Mouse (Mus musculus): Measurements from ENCODE around the gene Acsm5. TPM values are rescaled to one million over a fixed set of nuclear protein-coding genes. Genes with fewer than 3 reads are reported as not detected.
"Not testable (repeated sequence)": the region's sequence is repeated elsewhere in the genome, so short reads cannot be mapped to it uniquely, and the experiment has no call there.

Acsm5 gene
- polyA plus RNA-seq, 1 experiment from 2014 or later = not detected

DNA sequence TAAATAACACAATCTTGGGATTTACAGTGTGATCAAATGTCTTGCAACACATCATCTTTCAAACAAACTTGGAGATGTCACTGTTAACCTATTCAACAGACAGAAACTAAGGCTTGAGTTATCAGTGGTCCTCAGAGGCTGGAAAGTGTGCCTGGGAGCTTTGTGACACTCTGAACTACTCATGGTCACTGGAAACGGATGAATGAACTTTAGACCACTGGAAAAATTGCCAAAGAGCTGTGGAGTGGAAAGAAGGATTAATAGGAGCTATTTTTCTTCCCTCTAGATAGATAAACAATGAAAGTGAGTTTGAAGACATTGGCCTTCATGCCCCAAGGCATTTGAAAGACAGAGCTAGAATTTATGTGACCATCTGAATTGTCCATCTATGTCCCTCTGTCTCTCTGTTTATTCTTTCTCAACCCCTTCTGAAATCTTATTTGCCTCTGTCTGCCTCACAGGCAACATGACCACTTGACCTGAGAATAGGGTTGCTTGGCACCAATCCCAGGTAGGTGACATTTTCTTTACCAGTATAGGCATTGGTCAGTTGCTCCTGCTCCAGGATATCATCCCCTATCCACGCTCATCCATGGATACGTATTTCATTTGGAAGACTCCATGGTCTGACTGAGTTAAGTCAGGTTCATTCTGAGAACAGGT is 40.7 kb downstream of the Acsm5 start:
- Histone ChIP-seq H3K4me2 (replicated peaks) (no peak overlapping the region), H3K27ac (no peak overlapping the region), H3K27me3 (no peaks in the 10 kb centered on the region), H3K9ac (no peak overlapping the region), H3K36me3 (no peaks in the 10 kb centered on the region), H3K9me3 (no peaks in the 10 kb centered on the region), H3K4me1 (no peaks in the 10 kb centered on the region), H3K4me3 (no peak overlapping the region)
- ATAC-seq (ENCODE audit: low FRiP score, low read depth) = no peak
- 84% methylated on average over 3 of the region's 3 CpGs for WGBS

DNA sequence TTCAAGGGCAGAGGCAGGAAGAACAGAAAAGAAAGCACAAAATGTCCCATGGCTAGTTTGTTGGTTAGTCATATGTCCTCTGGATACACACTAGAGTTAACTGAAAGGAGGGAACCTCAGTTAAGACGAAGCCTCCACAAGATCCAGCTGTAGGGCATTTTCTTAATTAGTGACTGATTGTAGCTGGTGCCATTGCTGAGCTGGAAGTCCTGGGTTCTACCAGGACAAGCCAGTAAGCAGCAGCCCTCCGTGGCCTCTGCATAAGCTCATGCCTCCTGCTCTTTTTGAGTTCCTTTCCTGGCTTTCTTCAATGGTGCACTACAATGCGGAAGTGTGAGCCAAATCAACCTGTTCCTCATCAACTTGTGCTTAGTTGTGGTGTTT is 41.2 kb downstream of the Acsm5 start:
- no peak overlapping the region for H3K27ac ChIP-seq
- H3K4me3 ChIP-seq = no peak overlapping the region
- H3K36me3 ChIP-seq = no peaks in the 10 kb centered on the region
- ATAC-seq (ENCODE audit: low FRiP score, low read depth) = no peak
- H3K4me1 ChIP-seq = no peaks in the 10 kb centered on the region
- H3K9ac ChIP-seq = no peak overlapping the region
- H3K27me3 ChIP-seq = no peaks in the 10 kb centered on the region
- no peak overlapping the region for H3K4me2 ChIP-seq (replicated peaks)
- 74% methylated on average over 3 of the region's 3 CpGs for WGBS
- no peaks in the 10 kb centered on the region for H3K9me3 ChIP-seq

DNA sequence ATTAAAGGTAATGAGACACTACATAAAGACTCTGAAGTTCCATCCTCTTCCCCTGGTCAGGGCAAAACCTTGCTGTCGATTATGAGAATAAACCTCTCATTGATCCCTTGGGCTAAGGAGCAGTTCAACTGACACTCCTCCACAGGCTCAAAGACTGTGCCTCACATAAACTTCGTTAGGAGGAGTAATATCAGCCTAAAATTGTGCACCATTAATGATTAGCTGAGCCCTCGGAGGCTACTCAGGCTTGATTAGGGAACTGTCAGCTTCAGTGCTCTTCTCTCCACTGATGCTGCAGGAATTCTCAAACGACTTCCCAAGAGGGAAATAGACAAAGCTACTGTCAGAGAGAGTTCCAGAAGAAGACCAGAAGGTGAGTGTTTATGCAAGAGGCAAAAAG is 42.2 kb downstream of the Acsm5 start:
- Histone ChIP-seq H3K4me2 (replicated peaks) (no peak overlapping the region), H3K9ac (no peak overlapping the region), H3K4me1 (no peaks in the 10 kb centered on the region), H3K27ac (no peak overlapping the region), H3K4me3 (no peak overlapping the region), H3K36me3 (no peaks in the 10 kb centered on the region), H3K9me3 (no peaks in the 10 kb centered on the region), H3K27me3 (no peaks in the 10 kb centered on the region)
- ATAC-seq (ENCODE audit: low FRiP score, low read depth) = no peak
- WGBS = 53% methylated on average over 4 of the region's 4 CpGs

DNA sequence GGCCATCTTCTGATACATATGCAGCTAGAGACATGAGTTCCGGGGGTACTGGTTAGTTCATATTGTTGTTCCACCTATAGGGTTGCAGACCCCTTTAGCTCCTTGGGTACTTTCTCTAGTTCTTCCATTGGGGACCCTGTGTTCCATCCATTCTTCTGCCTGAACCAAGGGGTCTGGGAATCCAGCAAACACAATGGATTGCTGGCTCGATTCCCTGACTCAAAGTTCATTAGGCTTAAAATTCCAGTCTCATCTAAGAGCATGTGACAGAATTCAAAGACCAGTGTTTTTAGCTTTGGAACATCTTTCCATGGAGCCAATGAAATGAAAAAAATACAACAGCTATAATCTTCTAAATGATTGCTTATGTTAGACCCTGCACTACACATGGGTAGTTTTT is 43.2 kb downstream of the Acsm5 start:
- not testable (repeated sequence) for H3K4me3 ChIP-seq; H3K9ac ChIP-seq; H3K4me2 ChIP-seq (replicated peaks); H3K27ac ChIP-seq; H3K36me3 ChIP-seq; H3K4me1 ChIP-seq; ATAC-seq (ENCODE audit: low FRiP score, low read depth); H3K9me3 ChIP-seq; H3K27me3 ChIP-seq
- WGBS = 85% methylated on average over 2 of the region's 2 CpGs

DNA sequence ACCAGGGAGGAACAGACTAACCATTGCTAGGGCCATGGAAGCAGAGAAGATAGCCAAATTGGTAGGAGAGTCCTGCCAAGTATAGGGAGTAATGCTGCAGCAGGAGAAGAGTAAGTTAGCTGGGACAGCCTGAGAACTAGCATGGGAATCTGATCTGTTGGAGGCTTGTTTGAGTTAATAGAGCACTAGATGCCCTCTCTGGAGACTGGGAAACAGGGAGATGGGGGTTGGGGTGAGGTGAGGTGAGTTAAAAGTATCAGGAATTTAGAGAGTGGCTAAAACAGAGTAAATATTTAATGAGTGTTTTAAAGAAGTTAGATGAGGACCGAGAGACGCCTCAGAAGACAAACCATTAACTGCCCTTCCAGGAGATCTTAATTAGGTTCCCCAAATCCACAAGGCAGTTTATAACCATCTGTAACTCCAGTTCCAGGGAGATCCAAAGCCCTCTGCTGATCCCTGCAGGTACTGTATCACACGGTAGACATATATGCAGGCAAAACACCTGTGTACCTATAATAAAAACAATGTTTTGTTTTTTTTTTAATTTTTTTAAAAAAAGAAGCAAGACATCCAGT is 75.4 kb downstream of the Acsm5 start:
- H3K4me2 ChIP-seq (replicated peaks) = no peak overlapping the region
- no peaks in the 10 kb centered on the region for H3K27me3 ChIP-seq
- no peak for ATAC-seq (ENCODE audit: low FRiP score, low read depth)
- H3K4me1 ChIP-seq = no peaks in the 10 kb centered on the region
- H3K4me3 ChIP-seq = no peak overlapping the region
- no peak overlapping the region for H3K27ac ChIP-seq
- no peaks in the 10 kb centered on the region for H3K9me3 ChIP-seq
- no peaks in the 10 kb centered on the region for H3K36me3 ChIP-seq
- H3K9ac ChIP-seq = no peak overlapping the region
- 57% methylated on average over 3 of the region's 3 CpGs for WGBS

Other genes with a start within 250 kb of the Acsm5 start
- gene Gp2, start 60.2 kb upstream of the Acsm5 start, polyA plus RNA-seq (2015; fragmentation: Nextera tagmentation; extraction: Ambion mirVana) = not detected in 2 replicates
- not detected in 2 replicates for gene Umod, start 40.2 kb upstream of the Acsm5 start, polyA plus RNA-seq (2015; fragmentation: Nextera tagmentation; extraction: Ambion mirVana)
- gene Pdilt, start 4.0 kb downstream of the Acsm5 start, polyA plus RNA-seq (2015; fragmentation: Nextera tagmentation; extraction: Ambion mirVana) = not detected in 2 replicates
- not detected in 2 replicates for gene Acsm2, start 34.9 kb downstream of the Acsm5 start, polyA plus RNA-seq (2015; fragmentation: Nextera tagmentation; extraction: Ambion mirVana)
- gene Acsm1, start 87.6 kb downstream of the Acsm5 start, polyA plus RNA-seq (2015; fragmentation: Nextera tagmentation; extraction: Ambion mirVana) = not detected in 2 replicates
- not detected in 2 replicates for gene Acsm4, start 170.6 kb downstream of the Acsm5 start, polyA plus RNA-seq (2015; fragmentation: Nextera tagmentation; extraction: Ambion mirVana)
- 76.7 and 80.2 TPM in 2 replicates for gene Thumpd1, start 201.3 kb downstream of the Acsm5 start, polyA plus RNA-seq (2015; fragmentation: Nextera tagmentation; extraction: Ambion mirVana)
- 0.32 and 0.41 TPM in 2 replicates for gene Acsm3, start 241.5 kb downstream of the Acsm5 start, polyA plus RNA-seq (2015; fragmentation: Nextera tagmentation; extraction: Ambion mirVana)